Mouse (Mus musculus) testis, adult 2 months (tissue): ENCODE measurements at regions not wholly inside any gene's neighbourhood (a gene's known extent, or its start where the extent isn't known, plus 50 kb on each side); places are given as distances from the start of the nearest gene placed in this dataset.

Experiments
- CTCF ChIP-seq: fragments of 200-500 bp; IDR thresholded peaks from 2 replicates; pipeline ENCODE4 v1.5.1; 2012; ENCODE audit warnings: low read depth, mild to moderate bottlenecking, inconsistent platforms, low read length, moderate library complexity; ENCODE audit not compliant: control insufficient read depth, insufficient read depth, insufficient replicate concordance
- POLR2A ChIP-seq: fragments of 200-500 bp; IDR thresholded peaks from 2 replicates; pipeline ENCODE4 v1.6.1; 2012; ENCODE audit warnings: low read depth, mild to moderate bottlenecking, inconsistent platforms, low read length, moderate library complexity; ENCODE audit not compliant: control insufficient read depth

DNA sequence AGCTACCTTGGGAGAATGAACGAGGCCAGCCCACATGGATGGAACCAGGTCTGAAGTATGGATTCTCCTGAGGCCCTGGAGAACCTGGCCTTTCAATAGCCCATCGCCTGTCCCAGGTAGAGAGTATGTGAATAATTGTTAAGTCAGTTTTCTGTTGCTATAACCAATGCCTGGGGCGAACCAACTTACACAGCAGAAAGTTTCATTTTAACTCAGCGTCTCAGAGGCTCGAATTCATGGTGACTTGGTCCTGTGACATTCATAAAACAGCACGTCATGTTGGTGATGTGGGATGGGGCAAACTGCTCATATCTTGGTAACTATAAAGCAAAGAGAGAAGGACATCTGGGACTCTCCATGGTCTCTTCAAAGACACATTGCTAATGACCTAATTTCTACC lies 52.4 kb upstream of the Zmiz1 start:
- TF ChIP-seq POLR2A = no peak
- TF ChIP-seq CTCF = no peak
